Mouse (Mus musculus): ENCODE data around the gene Gm20716.
"Not testable (repeated sequence)": the region's sequence is repeated elsewhere in the genome, so short reads cannot be mapped to it uniquely, and the experiment has no call there.

Gene Gm20716

GRCm38 (mm10) chr2:168166750-168167460 is 63.3 kb downstream of the Gm20716 start:
- no peak for DNase-seq (ENCODE audit: low spot score)

GRCm38 (mm10) chr2:168161978-168162377 is 68.2 kb downstream of the Gm20716 start:
- DNase-seq (ENCODE audit: low spot score), result no peak

GRCm38 (mm10) chr2:168161514-168161971 is 68.6 kb downstream of the Gm20716 start:
- DNase-seq (ENCODE audit: low spot score), result no peak

- DNase-seq (ENCODE audit: low spot score), result no peak
Measured at GRCm38 (mm10) chr2:168160370-168160930, 69.7 kb downstream of the Gm20716 start.

GRCm38 (mm10) chr2:168158911-168159711 is 71.1 kb downstream of the Gm20716 start:
- DNase-seq (ENCODE audit: low spot score), result peak; percentile 50

- DNase-seq (ENCODE audit: low spot score), result not testable (repeated sequence)
Measured at GRCm38 (mm10) chr2:168157974-168158373, 72.2 kb downstream of the Gm20716 start.

GRCm38 (mm10) chr2:168156361-168156760 is 73.8 kb downstream of the Gm20716 start:
- no peak for DNase-seq (ENCODE audit: low spot score)

- DNase-seq (ENCODE audit: low spot score), result no peak
Measured at GRCm38 (mm10) chr2:168155666-168156065, 74.5 kb downstream of the Gm20716 start.

- DNase-seq (ENCODE audit: low spot score), result peak; percentile 91
Measured at GRCm38 (mm10) chr2:168154090-168154881, 75.9 kb downstream of the Gm20716 start.

- no peak for DNase-seq (ENCODE audit: low spot score)
Measured at GRCm38 (mm10) chr2:168149241-168149640, 80.9 kb downstream of the Gm20716 start.

- no peak for DNase-seq (ENCODE audit: low spot score)
Measured at GRCm38 (mm10) chr2:168147722-168148432, 82.3 kb downstream of the Gm20716 start.

GRCm38 (mm10) chr2:168145437-168145836 is 84.7 kb downstream of the Gm20716 start:
- no peak for DNase-seq (ENCODE audit: low spot score)

- DNase-seq (ENCODE audit: low spot score), result no peak
Measured at GRCm38 (mm10) chr2:168143794-168144193, 86.4 kb downstream of the Gm20716 start.

- DNase-seq (ENCODE audit: low spot score), result no peak
Measured at GRCm38 (mm10) chr2:168137161-168137560, 93.0 kb downstream of the Gm20716 start.
